In genomic region chr13:15714726-15715437, GRCm38 (mm10) we compare ENCODE assay signal across 8 mouse cellular contexts.
DNase-seq lines count a peak whose midpoint lies in the region; ATAC-seq and TF ChIP-seq lines count a peak whose summit lies in the region.

No protein-coding gene starts in this region.

- DNase-seq in gastrocnemius, adult 18-20 months (ENCODE audit: low spot score) = peak; percentile 15
- DNase-seq in gastrocnemius, postnatal 25 days = no peak
- DNase-seq in R1 (ENCODE audit: low read depth, low spot score) = peak; percentile 45
- peak; percentile 55 to 74 for DNase-seq in left cerebral cortex, postnatal 25 days (ENCODE audit: low spot score in 2 of 2)
- DNase-seq in thymus, adult 2 months = no peak

- ATAC-seq in forebrain, embryonic 13.5 days = peak; percentile 87
- ATAC-seq in intestine, embryonic 16.5 days = peak; percentile 33; the same call in 1 of the 2 replicates
- ATAC-seq in midbrain, embryonic 16.5 days = peak; percentile 87

- H3K4me3 ChIP-seq in forebrain, embryonic 13.5 days = no peak overlapping the region
- H3K4me3 ChIP-seq in intestine, embryonic 16.5 days (ENCODE audit: low read length) = no peak overlapping the region
- H3K4me3 ChIP-seq in midbrain, embryonic 16.5 days (ENCODE audit: low read depth, low read length) = no peak overlapping the region
- H3K4me3 ChIP-seq in thymus, adult 2 months (ENCODE audit: control insufficient read depth, insufficient read depth, low read length) = no peak overlapping the region

- 8% methylated on average over 8 of the region's 8 CpGs for WGBS in forebrain, embryonic 13.5 days
- WGBS in intestine, embryonic 16.5 days = 47% methylated on average over 8 of the region's 8 CpGs
- 8% methylated on average over 8 of the region's 8 CpGs for WGBS in midbrain, embryonic 16.5 days
- WGBS in thymus, adult 2 months = 64% methylated on average over 8 of the region's 8 CpGs

- TF ChIP-seq CTCF in thymus, adult 2 months (IDR thresholded peaks at IDR 0.05; ENCODE audit: borderline replicate concordance, control insufficient read depth, extremely low read depth, insufficient read depth, low read length, poor library complexity) = no peak

- peaks cover 34% of the 10 kb centered on the region for H3K4me1 ChIP-seq in forebrain, embryonic 13.5 days
- H3K4me1 ChIP-seq in intestine, embryonic 16.5 days (ENCODE audit: control insufficient read depth, insufficient read depth, low read length) = no peaks in the 10 kb centered on the region
- H3K4me1 ChIP-seq in midbrain, embryonic 16.5 days (ENCODE audit: control insufficient read depth, insufficient read depth, low read length) = peaks cover 2% of the 10 kb centered on the region; the same call in 1 of the 2 replicates
- no peaks in the 10 kb centered on the region for H3K4me1 ChIP-seq in thymus, adult 2 months (replicated peaks; ENCODE audit: control insufficient read depth, insufficient read depth, low read length)

- intact Hi-C loops in left cerebral cortex, postnatal 25 days (cut with DNase I) = no loop called here

- peaks cover 11% of the 10 kb centered on the region for H3K36me3 ChIP-seq in forebrain, embryonic 13.5 days (ENCODE audit: poor library complexity, severe bottlenecking)
- no peaks in the 10 kb centered on the region for H3K36me3 ChIP-seq in intestine, embryonic 16.5 days (ENCODE audit: control insufficient read depth, insufficient read depth, low read length)
- H3K36me3 ChIP-seq in midbrain, embryonic 16.5 days (ENCODE audit: control insufficient read depth, insufficient read depth, low read length) = no peaks in the 10 kb centered on the region
- H3K36me3 ChIP-seq in thymus, adult 2 months (ENCODE audit: control insufficient read depth, insufficient read depth, low read length) = no peaks in the 10 kb centered on the region

- H3K27me3 ChIP-seq in forebrain, embryonic 13.5 days = no peaks in the 10 kb centered on the region
- H3K27me3 ChIP-seq in intestine, embryonic 16.5 days (replicated peaks; ENCODE audit: control insufficient read depth, insufficient read depth, low read length) = no peaks in the 10 kb centered on the region
- no peaks in the 10 kb centered on the region for H3K27me3 ChIP-seq in midbrain, embryonic 16.5 days (ENCODE audit: control insufficient read depth, insufficient read depth, low read depth, low read length)
- no peaks in the 10 kb centered on the region for H3K27me3 ChIP-seq in thymus, adult 2 months (ENCODE audit: control insufficient read depth, insufficient read depth, low read length)

- H3K4me2 ChIP-seq in forebrain, embryonic 13.5 days = no peak overlapping the region
- no peak overlapping the region for H3K4me2 ChIP-seq in intestine, embryonic 16.5 days (ENCODE audit: low read depth, low read length)
- no peak overlapping the region for H3K4me2 ChIP-seq in midbrain, embryonic 16.5 days (ENCODE audit: low read length)

- H3K9ac ChIP-seq in forebrain, embryonic 13.5 days = no peak overlapping the region
- H3K9ac ChIP-seq in intestine, embryonic 16.5 days (ENCODE audit: low read depth, low read length) = no peak overlapping the region
- no peak overlapping the region for H3K9ac ChIP-seq in midbrain, embryonic 16.5 days (ENCODE audit: low read depth, low read length)

- no peaks in the 10 kb centered on the region for H3K9me3 ChIP-seq in forebrain, embryonic 13.5 days (replicated peaks)
- H3K9me3 ChIP-seq in intestine, embryonic 16.5 days (ENCODE audit: control insufficient read depth, low read length) = no peaks in the 10 kb centered on the region
- H3K9me3 ChIP-seq in midbrain, embryonic 16.5 days (replicated peaks; ENCODE audit: control insufficient read depth, low read length, poor library complexity, severe bottlenecking) = no peaks in the 10 kb centered on the region

- peak overlapping the region; percentile 44 for H3K27ac ChIP-seq in forebrain, embryonic 13.5 days
- peak overlapping the region; percentile 24; the same call in 1 of the 2 replicates for H3K27ac ChIP-seq in intestine, embryonic 16.5 days (ENCODE audit: low read length)
- no peak overlapping the region for H3K27ac ChIP-seq in midbrain, embryonic 16.5 days (ENCODE audit: low read length)
- H3K27ac ChIP-seq in thymus, adult 2 months (ENCODE audit: control insufficient read depth, insufficient read depth, low read length) = no peak overlapping the region

- no peak for TF ChIP-seq POLR2A in thymus, adult 2 months (IDR thresholded peaks at IDR 0.05; ENCODE audit: control insufficient read depth, extremely low read depth, insufficient read depth, low read length, poor library complexity)

Comparison
In these comparisons a context has a peak if more than half of its experiments do, and no peak if none do; other contexts are left out.
1. DNase-seq: peak in gastrocnemius, adult 18-20 months (single experiment), R1 (single experiment) and left cerebral cortex, postnatal 25 days (2 of 2); none in gastrocnemius, postnatal 25 days (single experiment) and thymus, adult 2 months (single experiment).
2. ATAC-seq: peak in every context shown above with its lines; median percentile 87 in forebrain, embryonic 13.5 days; 87 in midbrain, embryonic 16.5 days; 33 in intestine, embryonic 16.5 days.
3. H3K27ac ChIP-seq: peak in forebrain, embryonic 13.5 days (single experiment) and intestine, embryonic 16.5 days (single experiment); none in midbrain, embryonic 16.5 days (single experiment) and thymus, adult 2 months (single experiment).